Mouse (Mus musculus) adrenal gland, postnatal 4 days (tissue): ENCODE results near the gene Vmn1r55. TPM values are rescaled to one million over a fixed set of nuclear protein-coding genes. Genes with fewer than 3 reads are reported as not detected.
"Not testable (repeated sequence)": the region's sequence is repeated elsewhere in the genome, so short reads cannot be mapped to it uniquely, and the experiment has no call there.

ENCODE experiments used
- DNase-seq, 2 experiments: peaks; one replicate each; pipeline ENCODE4 v3.0.0; 2021 to 2022; ENCODE audit warnings: low spot score in 2 of 2, mixed read lengths in 2 of 2
- long read RNA-seq, 2 experiments: library from polyadenylated mRNA; stranded (forward); transcript quantifications; one replicate each; pipeline ENCODE4 v2.0.0; 2021
- total RNA-seq, 2 experiments: library from RNA; stranded (reverse); gene quantifications; 2 replicates each; pipeline ENCODE4 v1.2.3; 2021

The Vmn1r55 gene
- not detected for total RNA-seq
- long read RNA-seq, experiment 1 = 0 reads
- long read RNA-seq, experiment 2 = 0 reads

GRCm38 (mm10) chr7:5149570-5149969 lies at the start of gene Vmn1r55:
Vmn1r55 (minus strand) TSS chr7:5149670.
- DNase-seq = not testable (repeated sequence)

- not testable (repeated sequence) for DNase-seq
Measured at GRCm38 (mm10) chr7:5196647-5197046, 47.2 kb upstream of the Vmn1r55 start, which contains the start of gene Vmn1r56. Vmn1r56 (minus strand) TSS chr7:5196747.

GRCm38 (mm10) chr7:5125549-5126406 lies 23.7 kb downstream of the Vmn1r55 start, which contains the start of gene Rasl2-9:
Rasl2-9 (minus strand) TSS chr7:5125950.
- DNase-seq = peak; percentile 66 to 74

- DNase-seq = no peak
Measured at GRCm38 (mm10) chr7:5125078-5125477, 24.4 kb downstream of the Vmn1r55 start.

DNA sequence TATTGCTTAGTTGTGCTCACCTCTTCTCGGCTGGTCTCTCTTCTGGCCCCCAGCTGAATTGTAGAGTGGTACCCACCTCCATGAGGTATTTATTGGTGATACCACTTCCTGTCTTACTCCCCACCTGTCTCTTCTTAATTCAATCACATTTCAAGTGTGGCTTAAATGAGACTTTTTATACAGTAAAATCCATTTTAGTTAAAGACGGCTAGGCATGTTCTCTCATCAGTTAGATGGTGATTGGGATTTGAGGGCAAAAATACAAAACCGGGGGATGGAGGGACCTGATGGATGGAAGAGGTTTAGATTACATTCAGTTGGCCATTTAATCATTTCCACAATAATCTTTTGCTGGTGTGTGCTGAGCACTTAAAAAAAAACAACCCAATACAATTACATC lies 32.6 kb downstream of the Vmn1r55 start, which contains the start of gene Rfpl4:
Gene Rfpl4, minus strand, starts transcription at position 101 of the 400 bp plus-strand sequence.
- DNase-seq = no peak

DNA sequence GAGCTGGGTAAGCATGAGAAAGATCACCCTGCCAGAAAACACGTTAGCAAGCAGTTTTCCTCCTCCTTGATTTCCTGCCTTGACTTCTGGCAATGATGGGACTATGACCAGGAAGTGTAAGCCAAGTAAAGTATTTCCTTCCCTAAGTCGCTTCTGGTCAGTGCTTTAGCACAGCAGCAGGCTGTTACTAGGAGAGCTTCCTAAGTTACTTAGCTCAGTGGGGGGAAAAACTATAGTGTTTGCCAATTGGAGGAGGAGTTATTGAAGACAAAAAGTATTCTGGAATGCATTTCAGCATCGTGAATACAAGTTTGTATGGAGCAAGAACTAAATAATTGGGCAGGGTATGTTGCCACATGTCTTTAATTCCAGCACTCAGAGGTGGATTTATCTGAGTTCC lies 36.8 kb downstream of the Vmn1r55 start:
- DNase-seq = no peak

- DNase-seq = no peak
Measured at GRCm38 (mm10) chr7:5109301-5109700, 40.2 kb downstream of the Vmn1r55 start.

- DNase-seq = no peak
Measured at GRCm38 (mm10) chr7:5108272-5108671, 41.2 kb downstream of the Vmn1r55 start.

- no peak for DNase-seq
Measured at GRCm38 (mm10) chr7:5102564-5102963, 46.9 kb downstream of the Vmn1r55 start.

DNA sequence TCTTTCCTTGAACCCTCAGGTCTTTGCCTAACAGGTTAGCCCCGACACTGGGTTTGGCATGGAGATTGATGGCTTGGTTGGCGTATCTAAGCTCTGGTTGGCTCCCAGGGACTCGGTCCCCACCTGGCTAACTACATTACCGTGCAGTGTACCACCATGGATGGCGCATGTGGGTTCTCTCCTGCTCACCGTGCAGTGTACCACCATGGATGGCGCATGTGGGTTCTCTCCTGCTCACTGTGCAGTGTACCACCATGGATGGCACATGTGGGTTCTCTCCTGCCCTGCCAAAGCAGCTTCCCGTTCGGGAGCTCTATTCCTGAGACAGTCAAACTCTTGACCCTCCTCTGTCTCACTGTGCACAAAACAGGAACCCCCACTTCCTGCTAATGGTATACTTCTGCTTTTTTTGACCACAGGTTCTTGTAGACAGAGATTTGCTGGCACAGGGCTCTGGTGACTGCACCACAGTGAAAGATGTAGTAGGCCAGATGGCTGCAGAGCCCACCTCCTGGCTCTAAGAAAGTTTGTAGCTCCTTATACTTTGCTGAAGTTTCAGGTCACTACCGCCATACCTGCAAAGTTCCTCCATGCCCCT lies 48.3 kb downstream of the Vmn1r55 start:
- DNase-seq = no peak

GRCm38 (mm10) chr7:5099796-5100195 lies 49.7 kb downstream of the Vmn1r55 start:
- no peak for DNase-seq

GRCm38 (mm10) chr7:5098769-5099168 lies 50.7 kb downstream of the Vmn1r55 start:
- no peak for DNase-seq

DNA sequence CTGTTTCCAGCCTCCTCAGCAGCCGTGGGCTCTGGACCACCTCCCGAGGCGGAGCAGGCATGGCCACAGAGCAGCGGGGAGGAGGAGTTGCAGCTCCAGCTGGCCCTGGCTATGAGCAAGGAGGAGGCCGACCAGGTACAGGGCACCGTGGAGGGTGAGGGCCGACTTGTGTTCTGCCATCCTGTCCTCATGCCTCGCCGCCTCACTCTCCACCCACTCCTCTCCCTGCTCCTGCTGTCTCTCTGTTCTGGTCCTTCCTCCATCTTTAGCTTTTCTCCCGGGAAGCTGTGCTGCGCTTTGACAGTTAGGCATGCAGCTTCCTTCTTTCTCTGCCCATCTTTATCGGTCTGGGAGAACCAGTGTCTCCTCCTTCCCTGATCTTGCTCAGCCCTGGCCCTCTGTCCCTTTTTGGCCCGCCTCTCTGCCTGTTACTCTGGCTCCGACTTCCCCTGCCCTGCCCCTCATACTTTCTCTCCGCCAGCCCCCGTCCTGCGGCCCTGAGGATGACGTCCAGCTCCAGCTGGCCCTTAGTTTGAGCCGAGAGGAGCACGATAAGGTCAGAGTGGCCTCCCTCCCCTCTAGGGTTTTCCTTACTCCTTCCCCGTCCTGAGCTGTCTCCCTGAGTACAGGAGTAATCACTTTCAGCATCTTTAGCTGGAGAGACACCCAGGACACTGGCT lies 56.5 kb downstream of the Vmn1r55 start:
- no peak for DNase-seq

GRCm38 (mm10) chr7:5092381-5092780 lies 57.1 kb downstream of the Vmn1r55 start:
- DNase-seq = no peak

DNA sequence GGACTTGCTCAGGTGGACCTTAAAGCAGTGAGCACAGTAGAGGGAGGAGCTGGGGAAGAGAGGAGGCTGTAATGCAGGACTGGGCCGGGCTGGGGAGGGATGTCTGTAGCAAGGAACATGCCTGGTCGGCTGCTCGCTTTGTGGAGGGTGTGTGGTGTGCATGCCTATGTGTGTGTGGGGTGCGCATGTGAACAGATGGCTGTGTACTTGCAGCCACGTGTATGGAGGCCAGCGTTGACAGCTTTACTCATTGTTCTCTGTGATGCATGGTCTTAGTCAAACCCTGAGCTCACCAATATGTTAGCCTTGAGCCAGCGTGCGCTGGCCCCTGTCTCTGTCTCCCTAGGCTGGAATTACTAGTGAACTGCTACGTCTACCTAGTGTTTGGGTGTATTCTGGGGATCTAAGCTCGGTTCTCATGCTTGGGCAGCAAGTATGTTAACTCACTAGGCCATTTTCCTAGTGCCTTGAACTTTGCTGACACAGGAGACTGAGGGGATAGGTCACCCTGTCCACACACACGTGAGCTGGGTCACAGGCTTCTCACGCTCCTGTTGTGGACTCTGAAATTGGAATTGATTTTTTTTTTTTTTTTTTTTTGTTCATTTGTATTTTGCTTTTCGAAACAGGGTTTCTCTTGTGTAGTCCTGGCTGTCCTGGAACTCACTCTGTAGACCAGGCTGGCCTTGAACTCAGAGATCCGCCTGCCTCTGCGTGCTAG lies 58.3 kb downstream of the Vmn1r55 start:
- DNase-seq = no peak

DNA sequence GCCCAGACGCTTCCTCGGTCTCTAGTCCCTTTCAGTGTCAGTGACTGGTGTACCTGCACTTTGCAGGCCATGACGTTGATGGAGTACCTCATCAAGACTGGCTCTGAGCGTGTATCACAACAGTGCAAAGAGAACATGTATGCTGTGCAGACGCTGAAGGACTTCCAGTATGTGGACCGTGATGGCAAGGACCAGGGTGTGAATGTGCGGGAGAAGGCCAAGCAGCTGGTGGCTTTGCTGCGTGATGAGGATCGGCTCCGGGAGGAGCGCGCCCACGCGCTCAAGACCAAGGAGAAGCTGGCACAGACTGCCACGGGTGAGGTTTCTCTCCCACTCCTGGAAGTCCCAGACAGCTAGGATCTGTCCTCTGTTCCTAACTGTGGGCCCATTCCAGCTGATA lies 59.6 kb downstream of the Vmn1r55 start:
- no peak for DNase-seq

- no peak for DNase-seq
Measured at GRCm38 (mm10) chr7:5087886-5088285, 61.6 kb downstream of the Vmn1r55 start.

DNA sequence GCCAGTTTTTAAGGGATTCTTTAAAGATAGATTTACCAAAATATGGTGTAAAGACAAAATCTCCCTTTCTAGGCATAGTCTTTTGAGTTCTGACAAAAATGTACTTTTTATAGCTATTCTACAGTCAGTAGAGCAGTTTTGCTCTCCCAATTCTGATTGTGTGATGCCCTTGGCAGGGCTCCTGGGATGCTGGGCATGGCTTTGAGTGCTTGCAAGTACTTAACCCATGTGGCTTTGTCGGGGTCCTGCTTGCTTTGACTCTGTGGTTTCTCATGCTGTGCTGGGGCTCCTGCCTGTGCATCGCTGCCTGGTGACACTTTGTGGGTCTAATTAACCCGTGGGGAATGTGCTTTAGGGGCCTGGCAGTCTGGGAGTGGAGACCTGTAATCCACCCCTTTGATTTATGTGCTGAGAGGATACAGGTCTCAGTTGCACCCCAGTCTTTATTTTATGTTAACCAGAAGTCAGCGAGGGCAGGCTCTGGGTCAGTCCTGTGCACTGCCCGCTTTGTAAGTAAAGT lies 62.5 kb downstream of the Vmn1r55 start:
- no peak for DNase-seq

- DNase-seq = no peak
Measured at GRCm38 (mm10) chr7:5085512-5085911, 64.0 kb downstream of the Vmn1r55 start.

GRCm38 (mm10) chr7:5083325-5084105 lies 66.0 kb downstream of the Vmn1r55 start:
- no peak for DNase-seq
